In the genomic region with DNA sequence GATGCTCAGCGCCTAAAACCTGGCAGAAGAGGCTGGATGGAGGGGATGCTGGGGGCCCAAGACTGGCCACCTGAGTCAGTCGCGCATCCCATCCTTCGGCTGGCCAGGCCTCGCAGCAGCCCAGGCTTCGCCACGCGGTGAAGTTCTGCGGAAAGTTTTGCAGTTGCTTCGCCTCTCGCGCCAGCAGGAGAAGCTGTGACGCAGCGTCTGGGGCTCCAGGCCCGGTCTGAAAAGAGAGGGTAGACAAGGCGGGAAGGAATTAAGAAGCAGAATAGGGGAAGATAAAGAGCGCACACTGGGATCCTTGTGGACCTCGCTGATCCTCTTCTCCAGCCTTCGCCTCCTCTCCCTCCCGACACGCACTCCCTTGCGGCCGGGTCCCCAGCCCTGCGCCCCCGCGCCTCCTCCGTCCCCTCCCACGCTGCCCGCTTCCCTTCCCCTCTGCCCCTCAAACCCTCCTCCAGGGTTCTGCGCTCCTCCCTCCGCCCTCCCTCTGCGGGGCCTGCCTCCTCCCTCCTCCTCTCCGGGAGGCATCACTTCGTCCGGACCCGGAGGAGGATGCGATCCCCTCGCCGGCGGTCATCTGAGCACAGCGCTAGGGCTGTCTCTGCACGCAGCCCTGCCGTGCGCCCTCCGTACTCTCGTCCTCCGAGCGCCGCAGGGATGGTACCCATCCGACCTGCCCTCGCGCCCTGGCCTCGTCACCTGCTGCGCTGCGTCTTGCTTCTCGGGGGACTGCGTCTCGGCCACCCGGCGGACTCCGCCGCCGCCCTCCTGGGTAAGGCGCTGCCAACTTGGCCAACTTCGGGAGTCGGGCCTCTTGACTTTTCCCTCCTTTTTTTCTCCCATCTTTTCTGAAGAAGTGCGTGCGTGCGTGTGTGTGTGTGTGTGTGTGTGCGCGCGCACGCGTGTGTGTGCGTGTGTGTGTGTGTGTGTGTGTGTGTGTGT, we compare ENCODE assay signal across 8 mouse cellular contexts. TPM values are rescaled to one million over a fixed set of nuclear protein-coding genes. Genes with fewer than 3 reads are reported as not detected.
DNase-seq lines count a peak whose midpoint lies in the region; ATAC-seq and TF ChIP-seq lines count a peak whose summit lies in the region.

A gene (plus strand): TSS at position 520 of the 948 bp plus-strand sequence.

- peak; percentile 27 to 36 for DNase-seq in left cerebral cortex, adult 2 months (ENCODE audit: extremely low spot score in 1 of 2, low spot score in 2 of 2)
- no peak for DNase-seq in left cerebral cortex, adult 9 months (ENCODE audit: low spot score in 2 of 2)
- DNase-seq in gastrocnemius, postnatal 14 days: peak; percentile 84
- DNase-seq in hindbrain, embryonic 14.5 days (ENCODE audit: low spot score): peak; percentile 66
- DNase-seq in liver, embryonic 13.5 days: no peak
- DNase-seq in neural tube, embryonic 11.5 days (ENCODE audit: low spot score): peak; percentile 81
- DNase-seq in spleen, postnatal 14 days (ENCODE audit: low spot score in 2 of 2): no peak

- intact Hi-C loops in left cerebral cortex, adult 2 months (cut with DNase I): no loop called here
- intact Hi-C loops in gastrocnemius, postnatal 14 days (cut with DNase I; ENCODE audit: low total_unique reads): no loop called here

- H3K9ac ChIP-seq in hindbrain, embryonic 14.5 days: peak within 1 kb of the TSS; percentile 54
- no peak within 1 kb of the TSS for H3K9ac ChIP-seq in liver, embryonic 13.5 days
- H3K9ac ChIP-seq in neural tube, embryonic 11.5 days (ENCODE audit: low read length): peak within 1 kb of the TSS; percentile 61

- peak within 1 kb of the TSS; percentile 99 for H3K4me2 ChIP-seq in hindbrain, embryonic 14.5 days (replicated peaks)
- H3K4me2 ChIP-seq in liver, embryonic 13.5 days: peak within 1 kb of the TSS; percentile 55
- peak within 1 kb of the TSS; percentile 56 for H3K4me2 ChIP-seq in neural tube, embryonic 11.5 days (ENCODE audit: low read depth)

- peaks cover 21% of the 10 kb centered on the region for H3K27me3 ChIP-seq in hindbrain, embryonic 14.5 days (ENCODE audit: control insufficient read depth, insufficient read depth, low read length)
- H3K27me3 ChIP-seq in liver, embryonic 13.5 days: peaks cover 71% of the 10 kb centered on the region
- H3K27me3 ChIP-seq in neural tube, embryonic 11.5 days (ENCODE audit: control insufficient read depth, insufficient read depth, low read length): no peaks in the 10 kb centered on the region

- ATAC-seq in hindbrain, embryonic 14.5 days (ENCODE audit: low FRiP score): peak; percentile 61
- ATAC-seq in liver, embryonic 13.5 days (ENCODE audit: low read depth): peak; percentile 18; the same call in 1 of the 2 replicates
- peak; percentile 72 for ATAC-seq in neural tube, embryonic 11.5 days (ENCODE audit: insufficient read depth, low FRiP score, low TSS enrichment)

- peak within 1 kb of the TSS; percentile 49 for H3K4me3 ChIP-seq in left cerebral cortex, adult 2 months
- H3K4me3 ChIP-seq in brown adipose tissue, adult 24 weeks (ENCODE audit: insufficient read depth, low read depth, low read length): peak within 1 kb of the TSS; percentile 62
- H3K4me3 ChIP-seq in hindbrain, embryonic 14.5 days (replicated peaks; ENCODE audit: low read length): peak within 1 kb of the TSS; percentile 47
- H3K4me3 ChIP-seq in liver, embryonic 13.5 days (replicated peaks): peak within 1 kb of the TSS; percentile 46
- peak within 1 kb of the TSS; percentile 57 for H3K4me3 ChIP-seq in neural tube, embryonic 11.5 days (ENCODE audit: low read depth, low read length)

- H3K36me3 ChIP-seq in hindbrain, embryonic 14.5 days (replicated peaks; ENCODE audit: control insufficient read depth, insufficient read depth): peaks cover 5% of the 10 kb centered on the region; the same call in 1 of the 2 replicates
- H3K36me3 ChIP-seq in liver, embryonic 13.5 days: no peaks in the 10 kb centered on the region; the same call in 1 of the 2 replicates
- no peaks in the 10 kb centered on the region; the same call in none of the 2 replicates for H3K36me3 ChIP-seq in neural tube, embryonic 11.5 days (ENCODE audit: control insufficient read depth, insufficient read depth, low read length)

- H3K27ac ChIP-seq in left cerebral cortex, adult 2 months: no peak within 1 kb of the TSS
- peak within 1 kb of the TSS; percentile 60 for H3K27ac ChIP-seq in brown adipose tissue, adult 24 weeks (replicated peaks; ENCODE audit: low read depth, low read length)
- peak within 1 kb of the TSS; percentile 32; the same call in 1 of the 2 replicates for H3K27ac ChIP-seq in hindbrain, embryonic 14.5 days
- peak within 1 kb of the TSS; percentile 43 for H3K27ac ChIP-seq in liver, embryonic 13.5 days
- peak within 1 kb of the TSS; percentile 65 for H3K27ac ChIP-seq in neural tube, embryonic 11.5 days (ENCODE audit: low read depth, low read length)

- no peaks in the 10 kb centered on the region for H3K9me3 ChIP-seq in hindbrain, embryonic 14.5 days (ENCODE audit: control insufficient read depth, low read length)
- no peaks in the 10 kb centered on the region for H3K9me3 ChIP-seq in liver, embryonic 13.5 days (replicated peaks)
- no peaks in the 10 kb centered on the region for H3K9me3 ChIP-seq in neural tube, embryonic 11.5 days (ENCODE audit: control insufficient read depth, low read length)

- H3K4me1 ChIP-seq in brown adipose tissue, adult 24 weeks (ENCODE audit: control insufficient read depth, insufficient read depth, insufficient read length, low read length): peaks cover 13% of the 10 kb centered on the region
- peaks cover 25% of the 10 kb centered on the region; the same call in 1 of the 2 replicates for H3K4me1 ChIP-seq in hindbrain, embryonic 14.5 days (replicated peaks; ENCODE audit: control insufficient read depth, insufficient read depth, low read length)
- H3K4me1 ChIP-seq in liver, embryonic 13.5 days (replicated peaks): peaks cover 16% of the 10 kb centered on the region
- H3K4me1 ChIP-seq in neural tube, embryonic 11.5 days (ENCODE audit: control insufficient read depth, insufficient read depth, low read length): peaks cover 11% of the 10 kb centered on the region; the same call in 1 of the 2 replicates

- TF ChIP-seq CTCF in left cerebral cortex, adult 2 months (IDR thresholded peaks at IDR 0.05): no peak

- WGBS in hindbrain, embryonic 14.5 days: under 1% methylated on average over 70 of the region's 75 CpGs
- WGBS in liver, embryonic 13.5 days (ENCODE audit: insufficient replicate concordance): under 1% methylated on average over 69 of the region's 75 CpGs
- WGBS in neural tube, embryonic 11.5 days: under 1% methylated on average over 69 of the region's 75 CpGs

RNA-seq across cellular contexts. Expression of the gene that starts here (rescaled TPM):
- 1 to 10 TPM; 5.1 to 7.2 TPM for total RNA-seq in left cerebral cortex, adult 2 months (2021)
- polyA plus RNA-seq in brown adipose tissue, adult 24 weeks (2012; ENCODE audit: insufficient read depth, insufficient read length, missing spikeins): 2.6 and 3.7 TPM in 2 replicates
- total RNA-seq in gastrocnemius, postnatal 14 days (2021): 10 to 100 TPM; 25.7 to 34.3 TPM
- 3.4 and 3.7 TPM in 2 replicates for polyA plus RNA-seq in hindbrain, embryonic 14.5 days (2014; fragmentation: Nextera tagmentation; extraction: Ambion mirVana)
- polyA plus RNA-seq in liver, embryonic 13.5 days (2015; fragmentation: Nextera tagmentation; extraction: Ambion mirVana): 0.98 and 1.1 TPM in 2 replicates
- 9.3 and 10.7 TPM in 2 replicates for polyA plus RNA-seq in neural tube, embryonic 11.5 days (2014; fragmentation: Nextera tagmentation; extraction: Ambion mirVana)

Comparison
In these comparisons a context has a peak if more than half of its experiments do, and no peak if none do; other contexts are left out.
1. DNase-seq: peak in left cerebral cortex, adult 2 months (2 of 2), gastrocnemius, postnatal 14 days (single experiment), hindbrain, embryonic 14.5 days (single experiment) and neural tube, embryonic 11.5 days (single experiment); none in left cerebral cortex, adult 9 months (0 of 2), liver, embryonic 13.5 days (single experiment) and spleen, postnatal 14 days (0 of 2).
2. ATAC-seq: peak in every context shown above with its lines; median percentile 72 in neural tube, embryonic 11.5 days; 61 in hindbrain, embryonic 14.5 days; 18 in liver, embryonic 13.5 days.
3. Peak in every context shown above with its lines, with median percentiles within 50 percentile points of each other: H3K4me3 ChIP-seq and H3K4me2 ChIP-seq.